Mouse (Mus musculus) stomach, postnatal 0 days (tissue): ENCODE data around the gene Pkd1.
A peak's percentile ranks its signal among the peaks of the same experiment; 100 is the strongest.

Source experiments
- CTCF ChIP-seq: IDR thresholded peaks from 2 replicates; pipeline ENCODE4 v1.5.1; 2016; ENCODE audit warnings: antibody characterized with exemption, low read depth, mild to moderate bottlenecking, moderate library complexity
- EP300 ChIP-seq: optimal IDR thresholded peaks from 2 replicates; pipeline ENCODE3; 2016; ENCODE audit warnings: antibody characterized with exemption

DNA sequence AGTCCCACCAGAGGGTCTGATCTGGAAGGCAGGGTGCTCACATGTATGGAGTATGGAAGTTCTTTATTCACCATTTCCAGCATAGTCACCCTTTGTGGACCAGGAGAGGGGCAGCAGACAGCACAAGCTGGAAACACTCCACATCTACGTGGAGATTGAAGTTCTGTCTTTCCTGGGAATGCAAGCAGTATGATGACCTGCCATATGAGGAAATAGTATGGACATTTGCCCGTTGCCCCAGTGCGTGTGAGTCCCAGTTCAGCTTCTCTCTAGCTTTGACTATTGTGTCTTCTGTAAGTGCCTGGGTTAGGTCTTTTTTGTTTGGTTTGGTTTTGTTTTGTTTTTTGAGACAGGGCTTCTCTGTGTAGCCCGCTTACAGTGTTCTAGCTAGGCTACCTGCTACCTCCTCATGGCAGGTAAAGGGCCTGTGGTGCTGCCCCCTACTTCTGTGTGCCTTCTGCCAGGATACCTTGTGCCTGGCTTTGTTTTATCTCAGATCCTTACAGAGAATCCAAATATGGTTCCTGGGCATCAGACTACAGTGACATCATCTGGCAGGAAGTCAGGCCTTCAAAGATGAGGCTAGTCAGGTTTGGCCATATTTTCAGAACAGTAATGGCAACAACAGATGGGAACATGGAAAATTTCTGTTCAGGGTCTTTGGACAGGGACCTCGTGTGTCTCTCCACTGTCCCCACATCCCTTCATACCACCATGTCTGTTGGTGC, 10.8 kb downstream of the Pkd1 start:
- 0 out of 2 replicates have a peak, but pooled peaks have one; percentile 4 for TF ChIP-seq CTCF
- TF ChIP-seq EP300 = no peak
